Mouse (Mus musculus) brain, embryonic 14.5 days (tissue): Measurements from ENCODE around the gene Cuedc2.

Source experiments
- CTCF ChIP-seq: fragments of 200-500 bp; IDR thresholded peaks from 2 replicates; pipeline ENCODE4 v1.5.1; 2012; ENCODE audit warnings: inconsistent platforms, mild to moderate bottlenecking, moderate library complexity, borderline replicate concordance; ENCODE audit not compliant: insufficient read depth, insufficient read length; ENCODE audit errors: extremely low read depth
- POLR2A ChIP-seq: fragments of 200-500 bp; IDR thresholded peaks from 2 replicates; pipeline ENCODE4 v1.6.1; 2012; ENCODE audit warnings: mild to moderate bottlenecking, inconsistent platforms, borderline replicate concordance; ENCODE audit not compliant: poor library complexity, insufficient read depth, insufficient read length, severe bottlenecking; ENCODE audit errors: extremely low read depth

DNA sequence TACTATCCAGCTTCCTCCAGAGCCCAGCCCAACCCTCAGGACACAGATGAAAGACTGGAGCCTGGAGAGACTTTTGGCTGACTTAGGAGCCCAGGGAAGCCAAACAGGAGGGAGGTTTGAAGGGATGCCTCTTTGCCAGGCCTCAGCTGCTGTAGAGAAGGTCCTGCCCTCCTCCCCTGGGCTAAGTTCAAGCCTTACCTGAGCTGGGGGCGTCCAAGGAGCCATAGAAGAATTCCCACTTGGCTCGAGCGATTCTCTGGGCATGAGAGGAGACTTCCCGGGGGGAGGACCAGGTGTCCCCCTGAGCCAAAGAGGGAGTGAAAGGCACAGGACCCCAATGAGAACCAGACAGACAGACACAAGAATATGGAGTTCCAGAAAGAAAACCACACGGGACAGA lies 14.8 kb downstream of the Cuedc2 start:
- TF ChIP-seq POLR2A (no peak), CTCF (no peak)
